18 mouse cellular contexts compared by ENCODE assay signal in genomic region chr2:69603726-69604393, GRCm38 (mm10). TPM values are rescaled to one million over a fixed set of nuclear protein-coding genes. Genes with fewer than 3 reads are reported as not detected.
DNase-seq lines count a peak whose midpoint lies in the region; ATAC-seq and TF ChIP-seq lines count a peak whose summit lies in the region.
"Had no signal": no experiment of that assay in that cellular context is flagged by ENCODE, and none has a peak within 500 bp of the region (broad histone marks: within the 10 kb centered on the region; RNA-seq: fewer than 3 reads in every experiment).

No protein-coding gene starts in this region.

- H3K4me2 ChIP-seq in intestine, embryonic 14.5 days (ENCODE audit: low read length), result no peak overlapping the region
- no peak overlapping the region for H3K4me2 ChIP-seq in midbrain, embryonic 11.5 days
- H3K4me2 ChIP-seq: heart, embryonic 13.5 days; limb, embryonic 12.5 days; liver, embryonic 11.5 days had no signal

- no peak for TF ChIP-seq POLR2A in kidney, adult 2 months (IDR thresholded peaks at IDR 0.05; ENCODE audit: low read depth, low read length)

- no peaks in the 10 kb centered on the region for H3K36me3 ChIP-seq in intestine, embryonic 14.5 days (ENCODE audit: control insufficient read depth, insufficient read depth, low read length)
- H3K36me3 ChIP-seq in kidney, adult 2 months (ENCODE audit: control insufficient read depth, insufficient read depth, low read length), result no peaks in the 10 kb centered on the region
- no peaks in the 10 kb centered on the region for H3K36me3 ChIP-seq in midbrain, embryonic 11.5 days (ENCODE audit: control insufficient read depth, insufficient read depth, low read length)
- H3K36me3 ChIP-seq in forebrain, embryonic 10.5 days (replicated peaks), result no peaks in the 10 kb centered on the region
- H3K36me3 ChIP-seq: heart, embryonic 13.5 days; limb, embryonic 12.5 days; midbrain, embryonic 10.5 days had no signal

- no peak overlapping the region for H3K9ac ChIP-seq in intestine, embryonic 14.5 days (ENCODE audit: low read length)
- no peak overlapping the region for H3K9ac ChIP-seq in midbrain, embryonic 11.5 days (ENCODE audit: low read length)
- H3K9ac ChIP-seq: heart, embryonic 13.5 days; limb, embryonic 12.5 days; liver, postnatal 0 days had no signal

- no peak for DNase-seq in intestine, embryonic 14.5 days (ENCODE audit: low spot score)
- DNase-seq in kidney, adult 2 months, result peak; percentile 91
- peak; percentile 46 for DNase-seq in kidney, postnatal 10 days
- DNase-seq in yolk sac, embryonic 10.5 days (ENCODE audit: low spot score), result peak; percentile 79
- no peak for DNase-seq in frontal cortex, postnatal 14 days (ENCODE audit: low spot score in 2 of 2)
- no peak for DNase-seq in midbrain, embryonic 11.5 days (ENCODE audit: low spot score, missing footprints)
- no peak for DNase-seq in forebrain, embryonic 10.5 days (ENCODE audit: extremely low spot score, low spot score)
- DNase-seq: adrenal gland, postnatal 36 days; cerebellum, adult 9-11 months; gastrocnemius, postnatal 36 days; heart, adult 2 months; heart, postnatal 14 days; liver, postnatal 0 days had no signal

- 81% methylated on average over 7 of the region's 7 CpGs for WGBS in intestine, embryonic 14.5 days
- WGBS in kidney, adult 2 months, result 69% methylated on average over 7 of the region's 7 CpGs
- 88% methylated on average over 7 of the region's 7 CpGs for WGBS in midbrain, embryonic 11.5 days
- 93% methylated on average over 7 of the region's 7 CpGs for WGBS in forebrain, embryonic 10.5 days

- no peak overlapping the region for H3K27ac ChIP-seq in intestine, embryonic 14.5 days (ENCODE audit: low read depth)
- H3K27ac ChIP-seq in kidney, adult 2 months (ENCODE audit: insufficient read depth, low read depth, low read length), result peak overlapping the region; percentile 93
- no peak overlapping the region for H3K27ac ChIP-seq in midbrain, embryonic 11.5 days (ENCODE audit: low read depth, low read length)
- no peak overlapping the region for H3K27ac ChIP-seq in forebrain, embryonic 10.5 days
- H3K27ac ChIP-seq: heart, adult 2 months; heart, embryonic 13.5 days; limb, embryonic 12.5 days; midbrain, embryonic 10.5 days had no signal

- no peaks in the 10 kb centered on the region for H3K27me3 ChIP-seq in intestine, embryonic 14.5 days (replicated peaks; ENCODE audit: control insufficient read depth, insufficient read depth, low read length)
- H3K27me3 ChIP-seq in kidney, adult 2 months (replicated peaks; ENCODE audit: control insufficient read depth, insufficient read depth, low read length), result no peaks in the 10 kb centered on the region; the same call in 1 of the 2 replicates
- H3K27me3 ChIP-seq in midbrain, embryonic 11.5 days (ENCODE audit: control insufficient read depth, insufficient read depth, low read length), result no peaks in the 10 kb centered on the region
- no peaks in the 10 kb centered on the region for H3K27me3 ChIP-seq in forebrain, embryonic 10.5 days (ENCODE audit: poor library complexity, severe bottlenecking)
- H3K27me3 ChIP-seq: heart, embryonic 13.5 days; limb, embryonic 12.5 days had no signal

- no peak for TF ChIP-seq CTCF in kidney, adult 2 months (conservative IDR thresholded peaks at IDR 0.05; ENCODE audit: insufficient read depth, insufficient read length, low read depth, low read length)

- no peaks in the 10 kb centered on the region for H3K4me1 ChIP-seq in intestine, embryonic 14.5 days (replicated peaks; ENCODE audit: control insufficient read depth, insufficient read depth, low read length)
- H3K4me1 ChIP-seq in kidney, adult 2 months (ENCODE audit: control insufficient read depth, insufficient read depth, low read length), result peaks cover 24% of the 10 kb centered on the region; the same call in 1 of the 2 replicates
- no peaks in the 10 kb centered on the region for H3K4me1 ChIP-seq in midbrain, embryonic 11.5 days (ENCODE audit: control insufficient read depth, insufficient read depth, low read length)
- H3K4me1 ChIP-seq in forebrain, embryonic 10.5 days, result no peaks in the 10 kb centered on the region
- H3K4me1 ChIP-seq: heart, embryonic 13.5 days; limb, embryonic 12.5 days; midbrain, embryonic 10.5 days had no signal

- H3K4me3 ChIP-seq in intestine, embryonic 14.5 days (ENCODE audit: low read depth, low read length), result no peak overlapping the region
- H3K4me3 ChIP-seq in kidney, adult 2 months (ENCODE audit: insufficient read depth, low read depth, low read length), result no peak overlapping the region
- no peak overlapping the region for H3K4me3 ChIP-seq in midbrain, embryonic 11.5 days (ENCODE audit: low read depth, low read length)
- no peak overlapping the region for H3K4me3 ChIP-seq in forebrain, embryonic 10.5 days
- H3K4me3 ChIP-seq: heart, adult 2 months; heart, embryonic 13.5 days; limb, embryonic 12.5 days; midbrain, embryonic 10.5 days had no signal

- peak; percentile 36; the same call in 1 of the 2 replicates for ATAC-seq in intestine, embryonic 14.5 days (replicated peaks; ENCODE audit: low FRiP score, low TSS enrichment, low read depth)
- no peak for ATAC-seq in midbrain, embryonic 11.5 days (ENCODE audit: low FRiP score)
- ATAC-seq: liver, postnatal 0 days; lung, postnatal 0 days had no signal

- H3K9me3 ChIP-seq in intestine, embryonic 14.5 days (ENCODE audit: control insufficient read depth, low read length), result no peaks in the 10 kb centered on the region
- H3K9me3 ChIP-seq in midbrain, embryonic 11.5 days (ENCODE audit: control insufficient read depth, low read length), result no peaks in the 10 kb centered on the region
- no peaks in the 10 kb centered on the region for H3K9me3 ChIP-seq in forebrain, embryonic 10.5 days
- H3K9me3 ChIP-seq: heart, embryonic 13.5 days; limb, embryonic 12.5 days; midbrain, embryonic 10.5 days had no signal

RNA-seq across cellular contexts. Expression of gene Lrp2, which starts 18.0 kb away (rescaled TPM):
- 1.2 and 1.6 TPM in 2 replicates for polyA plus RNA-seq in intestine, embryonic 14.5 days (2014; fragmentation: Nextera tagmentation; extraction: Ambion mirVana)
- 283 and 389 TPM in 2 replicates for polyA plus RNA-seq in kidney, adult 2 months (2012; rRNA removed)
- polyA plus RNA-seq in midbrain, embryonic 11.5 days (2014; fragmentation: Nextera tagmentation; extraction: Ambion mirVana), result 5.0 and 5.6 TPM in 2 replicates
- 3.3 TPM in 2 replicates for polyA plus RNA-seq in forebrain, embryonic 10.5 days (2016; fragmentation: Nextera tagmentation; extraction: Ambion mirVana)
- polyA plus RNA-seq: limb, embryonic 12.5 days had no signal

RNA-seq across cellular contexts. Expression of gene Bbs5, which starts 43.1 kb away (rescaled TPM):
- polyA plus RNA-seq in intestine, embryonic 14.5 days (2014; fragmentation: Nextera tagmentation; extraction: Ambion mirVana), result 9.1 and 17.8 TPM in 2 replicates
- 1.3 and 1.7 TPM in 2 replicates for polyA plus RNA-seq in kidney, adult 2 months (2012; rRNA removed)
- 12.4 and 19.5 TPM in 2 replicates for polyA plus RNA-seq in midbrain, embryonic 11.5 days (2014; fragmentation: Nextera tagmentation; extraction: Ambion mirVana)
- 14.5 and 15.6 TPM in 2 replicates for polyA plus RNA-seq in forebrain, embryonic 10.5 days (2016; fragmentation: Nextera tagmentation; extraction: Ambion mirVana)

Comparison
In these comparisons a context has a peak if more than half of its experiments do, and no peak if none do; other contexts are left out.
1. DNase-seq: peak in kidney, adult 2 months (single experiment), kidney, postnatal 10 days (single experiment) and yolk sac, embryonic 10.5 days (single experiment); none in intestine, embryonic 14.5 days (single experiment), frontal cortex, postnatal 14 days (0 of 2), midbrain, embryonic 11.5 days (single experiment) and forebrain, embryonic 10.5 days (single experiment).
2. RNA of gene Lrp2, which starts 18.0 kb away (polyA plus RNA-seq): 283 to 389 TPM in kidney, adult 2 months; 5.0 to 5.6 TPM in midbrain, embryonic 11.5 days, 3.3 TPM in forebrain, embryonic 10.5 days and 1.2 to 1.6 TPM in intestine, embryonic 14.5 days; every median in the first group is over 10 times any median in the second.